Mouse (Mus musculus): ENCODE measurements around the gene Prr5. TPM values are rescaled to one million over a fixed set of nuclear protein-coding genes. Genes with fewer than 3 reads are reported as not detected.
"Not testable (repeated sequence)": the region's sequence is repeated elsewhere in the genome, so short reads cannot be mapped to it uniquely, and the experiment has no call there.

Gene Prr5
- polyA plus RNA-seq, 2 experiments = 3.0 to 5.2 TPM

- no peak for ATAC-seq (ENCODE audit: insufficient read depth)
- Histone ChIP-seq H3K4me1 (replicated peaks; ENCODE audit: control insufficient read depth in 2 of 2, insufficient read depth in 2 of 2, low read length in 1 of 2) (peaks cover 0 to 3% of the 10 kb centered on the region in 2 experiments; a peak in 2 of 4 replicates), H3K27ac (no peak overlapping the region), H3K9me3 (ENCODE audit: control insufficient read depth, low read length) (no peaks in the 10 kb centered on the region), H3K27me3 (ENCODE audit: control insufficient read depth, insufficient read depth, low read length) (peaks cover 3% of the 10 kb centered on the region), H3K36me3 (replicated peaks; ENCODE audit: control insufficient read depth, insufficient read depth, low read depth) (no peaks in the 10 kb centered on the region), H3K4me2 (ENCODE audit: low read depth) (peak overlapping the region; percentile 26), H3K9ac (replicated peaks) (no peak overlapping the region), H3K4me3 (ENCODE audit: insufficient read depth in 1 of 2, low read depth in 2 of 2, low read length in 2 of 2) (no peak overlapping the region)
- WGBS (ENCODE audit: insufficient replicate concordance) = 20% methylated on average over 11 of the region's 11 CpGs
- no peak for TF ChIP-seq EP300 (IDR thresholded peaks at IDR 0.05; ENCODE audit: low read depth)
- TF ChIP-seq CTCF (IDR thresholded peaks at IDR 0.05; ENCODE audit: low read depth) = no peak
- DNase-seq (ENCODE audit: low read depth in 3 of 3, low spot score in 3 of 3) = no peak
These were observed 45.7 kb downstream of the Prr5 start for GRCm38 (mm10) chr15:84715132-84715531.

GRCm38 (mm10) chr15:84717570-84718270 is 48.3 kb downstream of the Prr5 start:
- H3K4me3 ChIP-seq (ENCODE audit: insufficient read depth in 1 of 2, low read depth in 2 of 2, low read length in 2 of 2); DNase-seq (ENCODE audit: low read depth in 3 of 3, low spot score in 3 of 3); H3K4me1 ChIP-seq (replicated peaks; ENCODE audit: control insufficient read depth in 2 of 2, insufficient read depth in 2 of 2, low read length in 1 of 2); H3K4me2 ChIP-seq (ENCODE audit: low read depth); H3K36me3 ChIP-seq (replicated peaks; ENCODE audit: control insufficient read depth, insufficient read depth, low read depth); H3K9me3 ChIP-seq (ENCODE audit: control insufficient read depth, low read length); ATAC-seq (ENCODE audit: insufficient read depth); H3K9ac ChIP-seq (replicated peaks); H3K27me3 ChIP-seq (ENCODE audit: control insufficient read depth, insufficient read depth, low read length); H3K27ac ChIP-seq: not testable (repeated sequence)
- 0 out of 2 replicates have a peak, but pooled peaks have one; percentile 14 for TF ChIP-seq CTCF (IDR thresholded peaks at IDR 0.05; ENCODE audit: low read depth)
- WGBS (ENCODE audit: insufficient replicate concordance) = 45% methylated on average over 6 of the region's 6 CpGs

- ATAC-seq (ENCODE audit: insufficient read depth) (no peak), DNase-seq (ENCODE audit: low read depth in 3 of 3, low spot score in 3 of 3) (no peak)
- H3K4me1 ChIP-seq (replicated peaks; ENCODE audit: control insufficient read depth in 2 of 2, insufficient read depth in 2 of 2, low read length in 1 of 2) = peaks cover 0 to 5% of the 10 kb centered on the region in 2 experiments; a peak in 2 of 4 replicates
- TF ChIP-seq EP300 (IDR thresholded peaks at IDR 0.05; ENCODE audit: low read depth) = no peak
- 0 out of 2 replicates have a peak, but pooled peaks have one; percentile 11 for TF ChIP-seq CTCF (IDR thresholded peaks at IDR 0.05; ENCODE audit: low read depth)
- H3K36me3 ChIP-seq (replicated peaks; ENCODE audit: control insufficient read depth, insufficient read depth, low read depth) = no peaks in the 10 kb centered on the region
- H3K9me3 ChIP-seq (ENCODE audit: control insufficient read depth, low read length) = no peaks in the 10 kb centered on the region
- no peak overlapping the region for H3K27ac ChIP-seq
- H3K4me3 ChIP-seq (ENCODE audit: insufficient read depth in 1 of 2, low read depth in 2 of 2, low read length in 2 of 2) = no peak overlapping the region
- H3K27me3 ChIP-seq (ENCODE audit: control insufficient read depth, insufficient read depth, low read length) = peaks cover 4% of the 10 kb centered on the region
- 42% methylated on average over 3 of the region's 3 CpGs for WGBS (ENCODE audit: insufficient replicate concordance)
- H3K4me2 ChIP-seq (ENCODE audit: low read depth) = no peak overlapping the region
- no peak overlapping the region for H3K9ac ChIP-seq (replicated peaks)
These were observed 49.4 kb downstream of the Prr5 start for GRCm38 (mm10) chr15:84718785-84719184.

GRCm38 (mm10) chr15:84719791-84720190 is 50.4 kb downstream of the Prr5 start, which contains the start of gene Arhgap8:
TSS of gene Arhgap8 (plus strand) at chr15:84720052.
- ATAC-seq (ENCODE audit: insufficient read depth) (peak; percentile 33; the same call in 1 of the 2 replicates), DNase-seq (ENCODE audit: low read depth in 3 of 3, low spot score in 3 of 3) (no peak)
- no peak for TF ChIP-seq CTCF (IDR thresholded peaks at IDR 0.05; ENCODE audit: low read depth)
- TF ChIP-seq EP300 (IDR thresholded peaks at IDR 0.05; ENCODE audit: low read depth) = no peak
- H3K9ac ChIP-seq (replicated peaks) = no peak within 1 kb of the TSS
- H3K4me3 ChIP-seq (ENCODE audit: insufficient read depth in 1 of 2, low read depth in 2 of 2, low read length in 2 of 2) = peak within 1 kb of the TSS in 1 of 2 experiments; percentile 23; a peak in 2 of 4 replicates
- WGBS (ENCODE audit: insufficient replicate concordance) = 5% methylated on average over 21 of the region's 24 CpGs
- H3K36me3 ChIP-seq (replicated peaks; ENCODE audit: control insufficient read depth, insufficient read depth, low read depth) = no peaks in the 10 kb centered on the region
- peaks cover 0 to 5% of the 10 kb centered on the region in 2 experiments; a peak in 2 of 4 replicates for H3K4me1 ChIP-seq (replicated peaks; ENCODE audit: control insufficient read depth in 2 of 2, insufficient read depth in 2 of 2, low read length in 1 of 2)
- H3K27ac ChIP-seq = no peak within 1 kb of the TSS
- H3K4me2 ChIP-seq (ENCODE audit: low read depth) = peak within 1 kb of the TSS; percentile 57
- H3K27me3 ChIP-seq (ENCODE audit: control insufficient read depth, insufficient read depth, low read length) = peaks cover 4% of the 10 kb centered on the region
- no peaks in the 10 kb centered on the region for H3K9me3 ChIP-seq (ENCODE audit: control insufficient read depth, low read length)
